Mouse (Mus musculus): ENCODE data around the gene Ntng2.

DNA sequence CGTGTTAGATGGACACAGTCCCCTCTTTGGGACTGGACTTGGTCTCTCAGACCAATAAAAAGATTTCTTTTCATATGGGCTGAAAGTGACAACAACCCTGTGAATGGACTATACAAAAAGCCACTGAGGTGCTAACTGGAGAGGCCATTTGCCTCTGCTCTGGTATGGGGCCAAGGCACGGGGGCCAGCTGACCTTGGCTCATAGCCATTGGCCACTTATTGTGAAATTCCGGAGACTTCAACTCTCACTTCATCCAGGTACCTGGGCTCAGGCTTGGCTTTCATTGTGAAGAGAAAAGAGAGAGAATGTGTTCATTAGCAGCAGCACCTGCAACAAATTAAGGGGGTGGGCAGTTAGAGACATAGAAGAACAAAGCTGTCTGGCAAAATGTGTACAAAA lies 4.3 kb downstream of the Ntng2 start:
- TF ChIP-seq CTCF (IDR thresholded peaks at IDR 0.05; ENCODE audit: extremely low read depth, insufficient read depth, low read length): no peak
- no peak for TF ChIP-seq POLR2A (IDR thresholded peaks at IDR 0.05; ENCODE audit: extremely low read depth, insufficient read depth, low read length)

Measured in cortical plate, adult 2 months (tissue).